Mouse (Mus musculus) intestine, embryonic 15.5 days (tissue): ENCODE data around the gene Gtf2a1. TPM values are rescaled to one million over a fixed set of nuclear protein-coding genes. Genes with fewer than 3 reads are reported as not detected.
A peak's percentile ranks its signal among the peaks of the same experiment; 100 is the strongest.

ENCODE experiments used
- ATAC-seq: fragments of 200-750 bp; cut with Nextera tagmentation; 2 replicates; pipeline ENCODE4 v1.8.0; 2017; ENCODE audit warnings: moderate TSS enrichment, moderate library complexity
- H3K27ac ChIP-seq: fragments of 300-500 bp; sonication (generic); 2 replicates; pipeline ENCODE4 v1.5.1; 2015; ENCODE audit warnings: mild to moderate bottlenecking, inconsistent platforms
- H3K27me3 ChIP-seq: fragments of 300-500 bp; sonication (generic); replicated peaks from 2 replicates; pipeline ENCODE4 v1.6.1; 2015; ENCODE audit warnings: inconsistent platforms
- H3K36me3 ChIP-seq: fragments of 300-500 bp; sonication (generic); 2 replicates; pipeline ENCODE4 v1.6.1; 2015; ENCODE audit warnings: inconsistent platforms
- H3K4me1 ChIP-seq: fragments of 300-500 bp; sonication (generic); replicated peaks from 2 replicates; pipeline ENCODE4 v1.6.1; 2015; ENCODE audit warnings: inconsistent platforms
- H3K4me2 ChIP-seq: fragments of 300-500 bp; sonication (generic); replicated peaks from 2 replicates; pipeline ENCODE4 v1.6.1; 2015; ENCODE audit warnings: mild to moderate bottlenecking, inconsistent platforms
- H3K4me3 ChIP-seq: fragments of 300-500 bp; sonication (generic); replicated peaks from 2 replicates; pipeline ENCODE4 v1.5.1; 2015; ENCODE audit warnings: inconsistent platforms
- H3K9ac ChIP-seq: fragments of 300-500 bp; sonication (generic); 2 replicates; pipeline ENCODE4 v1.6.1; 2015; ENCODE audit warnings: inconsistent platforms
- H3K9me3 ChIP-seq: fragments of 300-500 bp; sonication (generic); 2 replicates; pipeline ENCODE4 v1.6.1; 2016; ENCODE audit warnings: inconsistent platforms
- WGBS: fragments of 180-500 bp; shearing (Covaris S2); methylation state at CpG from one replicate; pipeline ENCODE4 v1.1.7; 2015; 5-methylcytosine and 5-hydroxymethylcytosine counted together
- polyA plus RNA-seq: library from polyadenylated mRNA; unstranded; fragments of >200 nt; fragmentation: Nextera tagmentation; extraction: Ambion mirVana; gene quantifications from 2 replicates; pipeline ENCODE4 v1.2.1, GENCODE M21; 2015

The Gtf2a1 gene
- 34.6 and 37.5 TPM in 2 replicates for polyA plus RNA-seq

DNA sequence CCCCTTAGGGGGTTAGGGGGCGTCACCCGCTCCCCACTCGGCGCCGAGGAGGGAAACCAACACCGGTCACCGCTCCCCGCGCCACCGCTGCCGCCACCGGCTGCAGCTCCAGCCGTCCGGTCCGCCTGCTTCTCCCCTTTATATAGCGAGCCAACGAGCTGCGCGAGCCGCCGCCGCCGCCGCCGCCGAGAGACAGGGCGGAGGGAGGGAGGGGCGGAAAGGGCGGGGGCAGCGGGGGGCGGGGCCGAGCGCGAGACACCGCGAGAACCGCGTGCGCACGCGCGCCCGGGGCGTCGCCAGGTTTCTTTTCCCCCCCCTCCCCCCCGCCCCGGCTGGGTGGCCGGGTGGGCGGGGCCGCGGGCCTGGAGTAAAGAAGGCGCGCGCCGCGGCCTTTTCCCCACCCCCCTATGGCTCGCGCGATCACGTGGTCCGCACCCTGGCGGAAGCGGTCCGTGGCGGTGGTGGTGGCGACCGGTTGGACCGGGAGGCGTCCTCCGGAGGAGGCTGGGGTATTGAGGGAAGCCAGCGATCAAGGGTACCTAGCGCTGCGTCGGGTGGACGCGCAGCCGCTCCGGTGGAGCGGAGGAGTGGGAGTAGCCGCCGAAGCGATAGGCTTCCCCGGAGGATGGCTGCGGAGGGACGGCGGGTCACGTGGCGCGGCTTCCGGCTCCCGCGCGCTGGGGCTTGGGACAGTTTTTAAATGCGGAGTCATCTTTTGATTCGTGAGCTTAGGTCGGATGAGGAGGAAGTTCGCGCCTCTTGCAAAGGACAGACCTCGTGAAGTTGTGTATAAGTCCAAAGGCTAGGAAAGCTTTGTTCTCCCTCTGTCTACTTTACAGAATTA lies at the start of gene Gtf2a1:
Gene Gtf2a1, minus strand, starts transcription at position 641 of the 844 bp plus-strand sequence.
- Histone ChIP-seq H3K4me2 (peak within 1 kb of the TSS; percentile 61), H3K4me3 (peak within 1 kb of the TSS; percentile 90), H3K9ac (peak within 1 kb of the TSS; percentile 99), H3K27me3 (no peaks in the 10 kb centered on the region), H3K9me3 (no peaks in the 10 kb centered on the region), H3K4me1 (peaks cover 5% of the 10 kb centered on the region; the same call in 1 of the 2 replicates), H3K27ac (peak within 1 kb of the TSS; percentile 100), H3K36me3 (0 out of 2 replicates have a peak, but pooled peaks cover 2% of the 10 kb centered on the region)
- ATAC-seq = peak; percentile 91
- WGBS = under 1% methylated on average over 80 of the region's 99 CpGs

DNA sequence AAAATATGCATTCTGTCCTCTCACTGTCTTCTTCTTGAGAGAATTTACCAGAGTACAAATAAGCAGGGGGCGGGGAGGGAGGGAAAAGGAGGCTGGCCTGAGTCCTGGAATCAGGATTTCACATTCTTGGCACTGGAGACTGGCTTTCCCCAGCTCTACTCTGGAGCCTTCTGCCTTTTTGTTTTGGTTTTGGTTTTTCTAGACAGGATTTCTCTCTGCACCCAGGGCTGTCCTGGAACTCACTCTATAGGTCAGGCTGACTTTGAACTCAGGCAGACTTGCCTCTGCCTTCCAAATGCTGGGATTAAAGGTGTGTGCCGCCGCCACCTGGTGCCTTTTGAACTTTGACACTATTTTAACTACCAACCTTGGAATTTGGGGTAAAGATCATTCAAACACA lies 48.1 kb upstream of the Gtf2a1 start:
- Histone ChIP-seq H3K36me3 (no peaks in the 10 kb centered on the region), H3K9ac (no peak overlapping the region), H3K27ac (no peak overlapping the region), H3K4me1 (peaks cover 8% of the 10 kb centered on the region; the same call in 1 of the 2 replicates), H3K4me2 (no peak overlapping the region), H3K9me3 (no peaks in the 10 kb centered on the region), H3K4me3 (no peak overlapping the region), H3K27me3 (no peaks in the 10 kb centered on the region)
- no peak for ATAC-seq
- 69% methylated on average over 3 of the region's 3 CpGs for WGBS

DNA sequence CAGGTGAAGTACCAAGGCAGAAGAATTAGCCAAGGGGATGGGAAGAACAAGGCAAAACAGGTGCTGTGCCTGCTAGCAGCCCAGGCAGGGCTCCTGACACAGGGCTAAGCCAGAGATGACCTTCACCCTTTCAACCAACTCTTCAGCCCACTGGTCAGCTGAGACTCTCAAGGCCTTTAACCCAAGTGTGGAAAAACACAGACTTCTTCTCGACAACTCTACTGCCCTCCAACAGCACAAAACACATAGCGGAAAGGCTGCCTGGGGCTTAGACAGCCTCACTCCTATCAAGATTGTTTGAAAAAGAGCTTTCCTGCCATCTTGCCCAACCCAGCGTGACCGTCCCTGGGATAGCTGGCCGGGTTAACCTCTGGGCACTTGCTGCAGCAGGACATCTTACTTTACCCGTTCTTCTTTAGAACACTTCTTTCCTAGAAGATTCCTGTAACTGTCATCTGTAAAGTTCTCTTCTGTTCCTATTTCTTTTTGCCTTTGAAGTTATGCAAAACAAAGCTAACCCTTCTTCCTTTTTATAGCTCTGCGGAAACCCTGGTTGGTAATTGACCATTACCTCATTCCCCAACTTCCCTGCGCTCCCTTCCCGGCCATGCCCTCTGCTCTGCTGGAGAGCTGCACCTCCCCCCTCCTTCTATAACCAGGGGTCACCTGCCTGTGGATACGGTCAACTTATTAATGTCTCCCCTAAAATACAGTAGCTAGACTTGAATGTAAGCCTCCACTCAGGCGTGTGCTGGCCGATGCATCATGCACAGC lies 47.0 kb upstream of the Gtf2a1 start:
- H3K27ac ChIP-seq = no peak overlapping the region
- no peak for ATAC-seq
- no peaks in the 10 kb centered on the region for H3K9me3 ChIP-seq
- no peak overlapping the region for H3K4me3 ChIP-seq
- H3K27me3 ChIP-seq = no peaks in the 10 kb centered on the region
- no peak overlapping the region for H3K9ac ChIP-seq
- H3K36me3 ChIP-seq = no peaks in the 10 kb centered on the region
- peaks cover 8% of the 10 kb centered on the region; the same call in 1 of the 2 replicates for H3K4me1 ChIP-seq
- WGBS = 78% methylated on average over 12 of the region's 12 CpGs
- no peak overlapping the region for H3K4me2 ChIP-seq

DNA sequence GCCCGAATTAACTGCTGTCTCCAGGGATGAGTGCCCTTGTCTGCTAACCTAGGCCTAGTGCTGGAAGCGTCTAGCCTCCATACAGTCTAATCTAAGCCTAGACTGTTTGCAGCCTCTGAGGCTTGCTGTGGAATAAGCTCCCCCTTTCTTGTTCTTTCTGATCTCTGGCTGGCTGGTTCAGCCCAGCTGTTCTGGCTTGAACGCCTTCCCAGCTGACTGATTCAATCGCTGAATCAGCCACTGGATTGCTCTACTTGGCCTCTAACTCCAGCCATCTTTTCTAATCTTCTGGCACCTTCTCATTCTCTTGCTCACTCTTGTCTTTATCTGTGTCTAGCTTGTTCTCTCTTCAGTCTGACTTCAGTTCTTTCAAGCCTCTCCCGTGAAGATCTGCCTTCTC lies 36.2 kb upstream of the Gtf2a1 start:
- no peak overlapping the region for H3K4me2 ChIP-seq
- H3K27me3 ChIP-seq = no peaks in the 10 kb centered on the region
- H3K36me3 ChIP-seq = no peaks in the 10 kb centered on the region
- 84% methylated on average over 5 of the region's 5 CpGs for WGBS
- H3K9ac ChIP-seq = no peak overlapping the region
- ATAC-seq = no peak
- no peak overlapping the region for H3K27ac ChIP-seq
- no peak overlapping the region for H3K4me3 ChIP-seq
- H3K9me3 ChIP-seq = no peaks in the 10 kb centered on the region
- no peaks in the 10 kb centered on the region for H3K4me1 ChIP-seq

DNA sequence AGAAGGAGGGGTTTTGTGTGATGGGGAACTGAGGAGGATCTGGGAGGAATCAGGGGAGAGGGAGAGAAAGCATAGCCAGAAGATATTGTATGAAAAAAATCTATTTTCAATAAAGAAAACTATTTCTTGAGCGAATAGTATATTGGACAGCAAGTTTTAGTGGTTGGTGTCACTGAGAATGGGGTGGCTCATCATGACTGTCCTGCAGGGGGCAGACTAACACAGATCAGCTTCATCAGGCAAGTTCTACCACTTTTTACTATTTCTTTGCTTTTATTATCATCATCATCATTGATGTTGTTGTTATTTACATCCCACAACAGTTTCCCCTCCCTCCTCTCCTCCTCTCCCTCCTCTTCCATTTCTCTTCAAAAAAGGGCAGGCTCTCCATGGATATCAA lies 34.7 kb upstream of the Gtf2a1 start:
- no peaks in the 10 kb centered on the region for H3K27me3 ChIP-seq

DNA sequence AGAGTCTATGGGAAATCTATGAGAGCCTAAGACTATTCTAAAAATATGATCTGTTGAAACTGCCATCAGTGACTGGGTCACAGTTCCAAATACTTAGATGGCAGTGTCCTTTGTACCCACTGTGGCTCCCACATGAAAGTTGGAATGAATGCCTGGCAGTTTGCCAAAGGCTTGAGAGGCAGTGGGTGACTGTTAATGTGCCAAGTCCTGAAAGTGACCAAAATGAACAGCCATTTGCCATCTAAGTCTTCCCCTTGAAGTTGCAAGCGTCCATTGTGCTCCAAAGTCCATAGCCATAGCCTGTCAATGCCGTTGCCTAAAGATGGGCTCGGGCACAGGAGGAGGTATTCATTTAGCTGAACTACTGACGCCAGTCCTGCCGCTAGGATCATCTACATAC lies 19.1 kb upstream of the Gtf2a1 start:
- H3K9ac ChIP-seq = no peak overlapping the region
- 86% methylated on average over 5 of the region's 5 CpGs for WGBS
- H3K9me3 ChIP-seq = no peaks in the 10 kb centered on the region
- no peaks in the 10 kb centered on the region for H3K27me3 ChIP-seq
- no peak overlapping the region for H3K27ac ChIP-seq
- H3K36me3 ChIP-seq = no peaks in the 10 kb centered on the region
- ATAC-seq = no peak
- H3K4me1 ChIP-seq = 0 out of 2 replicates have a peak, but pooled peaks cover 2% of the 10 kb centered on the region
- no peak overlapping the region for H3K4me3 ChIP-seq
- no peak overlapping the region for H3K4me2 ChIP-seq

More for the DNA sequence above, 34.7 kb upstream of the Gtf2a1 start:
- no peak overlapping the region for H3K4me3 ChIP-seq
- H3K4me1 ChIP-seq = no peaks in the 10 kb centered on the region
- H3K36me3 ChIP-seq = no peaks in the 10 kb centered on the region
- H3K27ac ChIP-seq = no peak overlapping the region
- 82% methylated on average over 1 of the region's 1 CpGs for WGBS
- no peaks in the 10 kb centered on the region for H3K9me3 ChIP-seq
- H3K4me2 ChIP-seq = no peak overlapping the region
- no peak overlapping the region for H3K9ac ChIP-seq
- no peak for ATAC-seq

DNA sequence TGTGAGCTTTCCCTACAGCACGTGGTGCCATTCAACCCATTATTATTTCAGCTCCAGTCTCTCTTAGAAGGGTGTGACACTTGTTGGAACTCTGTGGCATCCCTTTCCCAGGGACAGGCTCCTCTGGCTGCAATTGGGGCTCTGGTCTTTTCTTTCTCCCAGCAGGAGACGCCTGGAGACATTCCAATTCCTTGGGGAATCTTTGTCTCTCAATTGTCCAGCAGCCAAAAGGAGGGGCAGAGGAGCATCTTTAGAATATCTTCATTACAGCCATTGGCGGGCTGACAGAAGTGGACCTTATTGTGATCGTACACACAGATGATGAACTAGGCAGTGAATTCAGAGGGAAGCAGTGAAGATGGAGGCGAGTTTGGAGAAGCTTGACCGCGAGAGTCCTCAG lies 17.4 kb upstream of the Gtf2a1 start:
- H3K4me1 ChIP-seq = 0 out of 2 replicates have a peak, but pooled peaks cover 4% of the 10 kb centered on the region
- no peaks in the 10 kb centered on the region for H3K9me3 ChIP-seq
- H3K27ac ChIP-seq = no peak overlapping the region
- H3K9ac ChIP-seq = no peak overlapping the region
- no peaks in the 10 kb centered on the region for H3K36me3 ChIP-seq
- ATAC-seq = no peak
- WGBS = 58% methylated on average over 7 of the region's 7 CpGs
- H3K27me3 ChIP-seq = no peaks in the 10 kb centered on the region
- no peak overlapping the region for H3K4me3 ChIP-seq
- H3K4me2 ChIP-seq = no peak overlapping the region

DNA sequence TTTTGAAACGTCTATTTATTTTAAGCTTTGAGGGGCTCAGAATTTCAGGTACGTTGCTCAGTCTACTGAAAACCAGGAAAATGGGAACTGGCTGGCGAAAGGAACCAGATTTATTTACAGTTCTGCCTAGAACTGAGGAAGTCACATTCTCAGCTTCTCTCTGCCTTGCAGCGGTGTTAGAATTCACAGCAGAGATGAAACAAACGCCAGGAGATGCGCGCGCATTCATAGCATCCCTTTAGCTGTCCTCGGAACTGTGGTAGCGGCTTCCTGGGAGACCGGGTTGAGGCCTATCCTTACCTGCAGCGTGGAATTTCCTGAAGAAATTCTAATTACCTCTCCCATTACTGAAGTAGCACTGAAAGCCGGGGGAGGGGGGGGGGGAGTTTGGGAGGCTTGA lies 16.4 kb upstream of the Gtf2a1 start:
- Histone ChIP-seq H3K4me1 (0 out of 2 replicates have a peak, but pooled peaks cover 4% of the 10 kb centered on the region), H3K4me2 (no peak overlapping the region), H3K36me3 (no peaks in the 10 kb centered on the region), H3K9me3 (no peaks in the 10 kb centered on the region), H3K9ac (no peak overlapping the region), H3K4me3 (no peak overlapping the region), H3K27ac (no peak overlapping the region), H3K27me3 (no peaks in the 10 kb centered on the region)
- no peak for ATAC-seq
- WGBS = 89% methylated on average over 13 of the region's 13 CpGs

DNA sequence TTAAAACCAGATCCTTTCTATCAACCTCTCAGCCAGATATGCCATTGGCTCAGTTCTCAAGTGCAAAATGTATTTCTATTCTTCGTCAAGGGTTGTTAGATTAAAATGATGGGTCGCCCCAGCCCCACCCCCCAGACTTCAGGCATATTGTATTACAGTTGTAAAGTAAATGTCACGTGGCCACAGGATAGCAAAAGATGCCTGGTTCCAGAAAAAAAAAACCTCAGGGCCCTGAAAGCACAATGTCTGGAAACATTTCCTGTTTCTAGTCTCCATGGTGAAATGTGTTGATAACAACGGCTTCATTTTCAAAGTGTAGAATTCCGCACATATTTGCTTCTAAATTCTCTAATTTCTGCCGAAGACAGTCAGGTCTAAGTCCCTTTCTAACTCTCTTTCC lies 14.3 kb upstream of the Gtf2a1 start:
- ATAC-seq = peak; percentile 61
- H3K9ac ChIP-seq = no peak overlapping the region
- WGBS = 26% methylated on average over 6 of the region's 6 CpGs
- H3K4me2 ChIP-seq = no peak overlapping the region
- no peak overlapping the region for H3K4me3 ChIP-seq
- H3K36me3 ChIP-seq = no peaks in the 10 kb centered on the region
- H3K9me3 ChIP-seq = no peaks in the 10 kb centered on the region
- no peaks in the 10 kb centered on the region for H3K27me3 ChIP-seq
- H3K27ac ChIP-seq = no peak overlapping the region
- H3K4me1 ChIP-seq = 0 out of 2 replicates have a peak, but pooled peaks cover 4% of the 10 kb centered on the region

DNA sequence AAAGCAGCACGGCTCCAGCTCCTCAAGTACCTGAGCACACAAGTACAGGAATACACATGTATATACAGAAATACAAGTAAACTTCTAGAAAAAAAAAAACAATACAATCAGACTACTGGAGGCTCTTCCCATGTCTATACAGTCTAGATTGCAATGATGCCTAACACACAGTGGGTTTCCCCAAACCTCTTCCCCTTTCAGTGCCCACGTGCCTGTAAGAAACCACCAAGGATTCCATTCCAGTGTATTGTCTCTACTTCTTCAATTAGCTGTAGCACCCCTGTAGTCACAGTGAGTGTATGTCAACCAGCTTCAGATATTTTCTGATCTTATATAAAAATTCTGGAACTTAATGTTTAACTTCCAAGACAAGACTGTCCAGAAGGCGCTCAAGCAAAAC lies 1.8 kb upstream of the Gtf2a1 start:
- no peak overlapping the region for H3K4me3 ChIP-seq
- H3K9ac ChIP-seq = no peak overlapping the region
- ATAC-seq = no peak
- H3K4me1 ChIP-seq = peaks cover 3% of the 10 kb centered on the region; the same call in 1 of the 2 replicates
- no peaks in the 10 kb centered on the region for H3K36me3 ChIP-seq
- H3K27me3 ChIP-seq = no peaks in the 10 kb centered on the region
- WGBS = 95% methylated on average over 3 of the region's 3 CpGs
- H3K27ac ChIP-seq = no peak overlapping the region
- no peaks in the 10 kb centered on the region for H3K9me3 ChIP-seq
- no peak overlapping the region for H3K4me2 ChIP-seq

DNA sequence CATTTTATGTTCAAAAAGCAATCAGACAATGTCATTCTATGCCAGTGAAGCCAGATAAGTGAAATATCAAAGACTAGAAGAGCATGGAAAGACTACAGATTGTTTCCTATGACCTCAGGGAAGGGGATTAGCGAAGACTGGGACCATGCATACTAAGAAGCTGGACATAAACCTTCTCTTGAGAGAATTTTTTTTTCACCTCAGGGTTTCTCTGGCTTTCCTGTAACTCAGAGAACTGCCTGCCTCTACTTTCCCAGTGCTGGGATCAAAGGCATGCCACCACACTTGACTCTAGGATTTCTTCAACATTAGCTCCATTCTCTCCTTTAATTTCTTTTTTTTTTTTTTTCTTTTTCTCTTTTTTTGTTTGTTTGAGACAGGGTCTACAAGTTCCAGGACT lies 904 bp upstream of the Gtf2a1 start:
- peaks cover 5% of the 10 kb centered on the region; the same call in 1 of the 2 replicates for H3K4me1 ChIP-seq
- H3K9me3 ChIP-seq = no peaks in the 10 kb centered on the region
- 0 out of 2 replicates have a peak overlapping the region, but pooled peaks have one; percentile 81 for H3K9ac ChIP-seq
- H3K4me3 ChIP-seq = no peak overlapping the region
- peak overlapping the region; percentile 100 for H3K27ac ChIP-seq
- WGBS = 93% methylated on average over 1 of the region's 1 CpGs
- no peak for ATAC-seq
- peak overlapping the region; percentile 53 for H3K4me2 ChIP-seq
- H3K36me3 ChIP-seq = no peaks in the 10 kb centered on the region
- no peaks in the 10 kb centered on the region for H3K27me3 ChIP-seq

DNA sequence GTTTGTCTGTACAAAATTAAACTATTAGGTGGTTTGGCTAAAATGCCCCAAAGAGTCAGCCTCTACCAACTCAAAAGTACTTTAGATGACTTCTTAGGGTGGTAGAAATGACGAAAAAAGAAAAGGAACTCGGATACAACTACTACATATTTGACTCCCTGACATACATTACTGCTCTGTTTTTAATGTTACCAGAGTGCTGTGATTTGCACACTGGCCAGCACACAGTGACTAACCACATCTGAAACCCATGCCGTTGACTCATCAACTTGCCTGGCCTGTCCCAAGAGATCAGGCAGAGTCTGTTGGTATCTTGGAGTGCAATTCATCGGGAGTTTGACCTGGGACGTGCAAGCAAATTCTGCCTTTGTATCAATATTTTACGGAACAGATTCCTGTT lies 429 bp upstream of the Gtf2a1 start:
- Histone ChIP-seq H3K4me3 (peak overlapping the region; percentile 65), H3K4me1 (peaks cover 5% of the 10 kb centered on the region; the same call in 1 of the 2 replicates), H3K36me3 (0 out of 2 replicates have a peak, but pooled peaks cover 2% of the 10 kb centered on the region), H3K9ac (peak overlapping the region; percentile 81), H3K27me3 (no peaks in the 10 kb centered on the region), H3K9me3 (no peaks in the 10 kb centered on the region), H3K27ac (peak overlapping the region; percentile 100), H3K4me2 (peak overlapping the region; percentile 53)
- 21% methylated on average over 6 of the region's 6 CpGs for WGBS
- ATAC-seq = peak; percentile 21; the same call in 1 of the 2 replicates
